Mouse (Mus musculus) layer of hippocampus, adult 18-20 months (tissue): ENCODE measurements at regions not wholly inside any gene's neighbourhood (a gene's known extent, or its start where the extent isn't known, plus 50 kb on each side); places are given as distances from the start of the nearest gene placed in this dataset.

Experiments used
- DNase-seq, 2 experiments: peaks; one replicate each; pipeline ENCODE4 v3.0.0; 2022; ENCODE audit warnings: low spot score in 2 of 2

- no peak for DNase-seq
Measured at GRCm38 (mm10) chr9:61816589-61817179, 97.7 kb downstream of the Rplp1 start.

- no peak for DNase-seq
Measured at GRCm38 (mm10) chr9:61815995-61816394, 98.3 kb downstream of the Rplp1 start.

- no peak for DNase-seq
Measured at GRCm38 (mm10) chr9:61813291-61813690, 101.1 kb downstream of the Rplp1 start.

- no peak for DNase-seq
Measured at GRCm38 (mm10) chr9:61812315-61812714, 102.0 kb downstream of the Rplp1 start.

GRCm38 (mm10) chr9:61810456-61810855 lies 103.9 kb downstream of the Rplp1 start:
- no peak for DNase-seq

- no peak for DNase-seq
Measured at GRCm38 (mm10) chr9:61808351-61809225, 105.8 kb downstream of the Rplp1 start.

- no peak for DNase-seq
Measured at GRCm38 (mm10) chr9:61805971-61806370, 108.4 kb downstream of the Rplp1 start.

GRCm38 (mm10) chr9:61803555-61803954 lies 110.8 kb downstream of the Rplp1 start:
- no peak for DNase-seq

- DNase-seq: no peak
Measured at GRCm38 (mm10) chr9:61802694-61803093, 111.6 kb downstream of the Rplp1 start.

GRCm38 (mm10) chr9:61799535-61799934 lies 114.8 kb downstream of the Rplp1 start:
- DNase-seq: no peak

- no peak for DNase-seq
Measured at GRCm38 (mm10) chr9:61795910-61796309, 118.4 kb downstream of the Rplp1 start.

- DNase-seq: peak; percentile 60 to 78
Measured at GRCm38 (mm10) chr9:61791435-61792064, 122.8 kb downstream of the Rplp1 start.

GRCm38 (mm10) chr9:61790849-61791248 lies 123.5 kb downstream of the Rplp1 start:
- no peak for DNase-seq

- DNase-seq: peak in 1 of 2 experiments; percentile 11
Measured at GRCm38 (mm10) chr9:61789066-61789897, 125.1 kb downstream of the Rplp1 start.

- DNase-seq: no peak
Measured at GRCm38 (mm10) chr9:61781469-61781868, 132.9 kb downstream of the Rplp1 start.

- DNase-seq: peak; percentile 50 to 66
Measured at GRCm38 (mm10) chr9:61780186-61780939, 134.0 kb downstream of the Rplp1 start.

- DNase-seq: no peak
Measured at GRCm38 (mm10) chr9:61779165-61779564, 135.2 kb downstream of the Rplp1 start.

- no peak for DNase-seq
Measured at GRCm38 (mm10) chr9:61776446-61776845, 137.9 kb downstream of the Rplp1 start.

GRCm38 (mm10) chr9:61770207-61770955 lies 144.0 kb downstream of the Rplp1 start:
- DNase-seq: no peak

- no peak for DNase-seq
Measured at GRCm38 (mm10) chr9:61766187-61766586, 148.2 kb downstream of the Rplp1 start.
